8 mouse cellular contexts compared by ENCODE assay signal in genomic region chr15:59777307-59777871, GRCm38 (mm10).
A peak's percentile ranks its signal among the peaks of the same experiment; 100 is the strongest.
DNase-seq lines count a peak whose midpoint lies in the region; ATAC-seq and TF ChIP-seq lines count a peak whose summit lies in the region.

No protein-coding gene starts in this region.

- no peak overlapping the region for H3K4me3 ChIP-seq in hindbrain, postnatal 0 days (ENCODE audit: low read length)
- no peak overlapping the region for H3K4me3 ChIP-seq in hindbrain, embryonic 10.5 days
- H3K4me3 ChIP-seq in heart, embryonic 14.5 days (ENCODE audit: control insufficient read depth in 1 of 2, insufficient read depth in 1 of 2, low read depth in 1 of 2, low read length in 2 of 2), result no peak overlapping the region

- H3K9me3 ChIP-seq in hindbrain, postnatal 0 days (ENCODE audit: low read length), result no peaks in the 10 kb centered on the region
- H3K9me3 ChIP-seq in hindbrain, embryonic 10.5 days, result no peaks in the 10 kb centered on the region
- no peaks in the 10 kb centered on the region for H3K9me3 ChIP-seq in heart, embryonic 14.5 days (ENCODE audit: control insufficient read depth, low read length)

- H3K36me3 ChIP-seq in hindbrain, postnatal 0 days (ENCODE audit: insufficient read depth, low read length), result no peaks in the 10 kb centered on the region
- H3K36me3 ChIP-seq in hindbrain, embryonic 10.5 days, result no peaks in the 10 kb centered on the region
- H3K36me3 ChIP-seq in heart, embryonic 14.5 days (ENCODE audit: control insufficient read depth, insufficient read depth, low read length), result no peaks in the 10 kb centered on the region

- DNase-seq in hindbrain, postnatal 0 days (ENCODE audit: low spot score), result peak; percentile 68
- no peak for DNase-seq in hindbrain, embryonic 10.5 days (ENCODE audit: low spot score)
- peak; percentile 85 for DNase-seq in adrenal gland, postnatal 14 days
- DNase-seq in layer of hippocampus, adult 9-11 months, result peak; percentile 59
- DNase-seq in ovary, postnatal 14 days (ENCODE audit: low spot score), result peak; percentile 72
- DNase-seq in thymus, postnatal 0 days (ENCODE audit: low spot score), result no peak

- ATAC-seq in hindbrain, postnatal 0 days, result peak; percentile 63; the same call in 1 of the 2 replicates
- peak; percentile 81 for ATAC-seq in heart, embryonic 14.5 days (ENCODE audit: insufficient number of reproducible peaks, insufficient read depth, low FRiP score, low read depth)
- ATAC-seq in monocyte, adult 5-6 weeks (replicated peaks; ENCODE audit: insufficient number of reproducible peaks, low FRiP score, low TSS enrichment, poor library complexity, severe bottlenecking), result no peak

- WGBS in hindbrain, postnatal 0 days, result 55% methylated on average over 13 of the region's 13 CpGs
- 91% methylated on average over 13 of the region's 13 CpGs for WGBS in hindbrain, embryonic 10.5 days
- 58% methylated on average over 13 of the region's 13 CpGs for WGBS in heart, embryonic 14.5 days

- H3K27ac ChIP-seq in hindbrain, postnatal 0 days, result no peak overlapping the region
- H3K27ac ChIP-seq in hindbrain, embryonic 10.5 days, result no peak overlapping the region
- peak overlapping the region in 1 of 2 experiments; percentile 47; a peak in 2 of 4 replicates for H3K27ac ChIP-seq in heart, embryonic 14.5 days (replicated peaks in 1 of 2; ENCODE audit: control insufficient read depth in 1 of 2, insufficient read depth in 1 of 2, low read depth in 2 of 2, low read length in 2 of 2)

- H3K9ac ChIP-seq in hindbrain, postnatal 0 days (replicated peaks; ENCODE audit: low read length), result no peak overlapping the region
- H3K9ac ChIP-seq in heart, embryonic 14.5 days (ENCODE audit: low read length), result no peak overlapping the region

- H3K27me3 ChIP-seq in hindbrain, postnatal 0 days (ENCODE audit: insufficient read depth, low read length), result no peaks in the 10 kb centered on the region
- 0 out of 2 replicates have a peak, but pooled peaks cover 1% of the 10 kb centered on the region for H3K27me3 ChIP-seq in hindbrain, embryonic 10.5 days (ENCODE audit: insufficient read depth, poor library complexity, severe bottlenecking)
- H3K27me3 ChIP-seq in heart, embryonic 14.5 days (ENCODE audit: control insufficient read depth, insufficient read depth, low read length), result no peaks in the 10 kb centered on the region

- TF ChIP-seq CTCF in hindbrain, postnatal 0 days (IDR thresholded peaks at IDR 0.05; ENCODE audit: low read depth), result no peak

- 0 out of 2 replicates have a peak, but pooled peaks cover 5% of the 10 kb centered on the region for H3K4me1 ChIP-seq in hindbrain, postnatal 0 days (ENCODE audit: insufficient read depth, low read length)
- no peaks in the 10 kb centered on the region for H3K4me1 ChIP-seq in hindbrain, embryonic 10.5 days (replicated peaks)
- peaks cover 13 to 14% of the 10 kb centered on the region in 2 experiments for H3K4me1 ChIP-seq in heart, embryonic 14.5 days (ENCODE audit: control insufficient read depth in 2 of 2, insufficient read depth in 2 of 2, low read length in 2 of 2)

- H3K4me2 ChIP-seq in hindbrain, postnatal 0 days (ENCODE audit: low read depth, low read length), result no peak overlapping the region
- no peak overlapping the region for H3K4me2 ChIP-seq in heart, embryonic 14.5 days (ENCODE audit: low read length)

Comparison
In these comparisons a context has a peak if more than half of its experiments do, and no peak if none do; other contexts are left out.
1. DNase-seq: peak in hindbrain, postnatal 0 days (single experiment), adrenal gland, postnatal 14 days (single experiment), layer of hippocampus, adult 9-11 months (single experiment) and ovary, postnatal 14 days (single experiment); none in hindbrain, embryonic 10.5 days (single experiment) and thymus, postnatal 0 days (single experiment).